Mouse (Mus musculus): ENCODE data around the gene Tcf7l2.

Tcf7l2 gene

DNA sequence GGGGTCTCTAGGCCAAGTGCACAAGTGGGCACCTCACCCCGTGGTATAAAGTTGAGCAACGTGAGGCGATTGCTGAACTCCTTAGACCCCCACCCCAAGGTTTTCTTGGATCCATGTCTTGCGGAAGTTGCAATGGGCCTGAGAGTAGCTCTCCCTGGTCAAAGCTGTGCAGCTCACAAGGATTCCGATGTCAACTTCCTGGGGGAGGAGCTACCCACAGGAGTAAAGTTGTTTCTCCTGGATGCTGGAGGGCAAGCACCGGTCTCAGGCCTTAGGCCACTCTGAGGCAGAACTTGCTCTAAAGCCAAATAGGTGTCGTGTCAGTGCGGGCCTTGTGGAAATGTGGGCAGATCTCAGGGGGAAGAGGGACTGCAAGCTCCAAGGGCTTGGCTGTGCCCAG lies 12.2 kb upstream of the Tcf7l2 start:
- DNase-seq (ENCODE audit: low spot score in 2 of 2), result no peak

DNA sequence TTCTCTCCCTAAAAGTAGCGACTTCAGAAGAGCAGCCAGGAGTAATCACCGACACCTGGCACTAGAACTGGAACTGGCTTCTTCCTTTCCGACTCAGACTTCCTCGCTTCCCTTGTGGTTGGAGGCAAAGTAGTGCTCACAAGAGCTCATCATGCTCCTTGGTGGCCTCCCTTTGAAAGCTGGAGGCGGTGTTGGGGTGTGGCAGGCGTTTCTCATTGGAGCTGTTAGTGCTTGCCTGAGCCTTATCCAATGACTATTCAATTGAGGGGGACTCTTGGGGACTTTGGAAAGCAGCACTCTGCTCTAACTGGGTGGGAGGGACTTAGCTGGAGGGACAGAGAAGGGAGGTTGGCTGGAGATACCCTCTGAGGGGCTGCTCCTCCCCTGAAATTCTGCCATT lies 9.1 kb upstream of the Tcf7l2 start:
- no peak for DNase-seq (ENCODE audit: low spot score in 2 of 2)

DNA sequence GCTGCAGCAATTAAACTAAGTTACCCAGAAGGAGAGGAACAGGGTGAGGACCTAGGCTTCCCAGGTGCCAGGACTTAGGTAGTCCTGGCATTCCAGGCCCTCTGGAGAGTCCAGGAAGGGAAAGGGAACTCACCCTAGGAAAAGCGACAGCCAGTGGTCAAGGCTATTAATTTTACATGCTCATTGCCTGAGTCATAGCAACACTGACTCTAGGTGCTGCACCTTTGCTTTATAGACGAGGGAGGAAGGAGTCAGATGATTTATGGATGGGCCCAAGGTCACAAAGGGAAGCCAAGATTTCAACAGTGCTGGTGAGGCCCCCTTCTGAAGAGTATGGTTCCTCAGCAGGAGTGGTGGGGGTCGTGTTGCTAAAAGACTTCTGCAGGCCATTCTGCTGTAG lies 8.6 kb upstream of the Tcf7l2 start:
- no peak for DNase-seq (ENCODE audit: low spot score in 2 of 2)

DNA sequence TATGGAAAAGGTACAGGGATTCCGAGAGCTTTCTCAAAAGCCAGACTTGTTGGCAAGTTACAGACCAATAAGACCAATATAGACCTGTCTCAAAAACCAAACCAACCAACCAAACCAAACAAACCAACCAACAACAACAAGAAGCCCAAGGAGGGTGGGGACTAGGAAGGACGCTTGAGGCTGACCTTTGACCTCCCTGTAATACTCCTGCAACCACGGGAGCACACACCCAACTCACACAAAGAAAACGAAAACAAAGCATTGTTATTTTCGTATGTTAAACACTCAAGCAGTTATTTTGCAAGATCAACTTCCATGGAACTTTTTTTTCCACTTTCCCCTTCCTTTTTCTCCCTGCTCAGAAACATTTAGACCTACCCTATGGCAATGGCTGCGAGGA lies 5.6 kb upstream of the Tcf7l2 start:
- DNase-seq (ENCODE audit: low spot score in 2 of 2), result no peak

DNA sequence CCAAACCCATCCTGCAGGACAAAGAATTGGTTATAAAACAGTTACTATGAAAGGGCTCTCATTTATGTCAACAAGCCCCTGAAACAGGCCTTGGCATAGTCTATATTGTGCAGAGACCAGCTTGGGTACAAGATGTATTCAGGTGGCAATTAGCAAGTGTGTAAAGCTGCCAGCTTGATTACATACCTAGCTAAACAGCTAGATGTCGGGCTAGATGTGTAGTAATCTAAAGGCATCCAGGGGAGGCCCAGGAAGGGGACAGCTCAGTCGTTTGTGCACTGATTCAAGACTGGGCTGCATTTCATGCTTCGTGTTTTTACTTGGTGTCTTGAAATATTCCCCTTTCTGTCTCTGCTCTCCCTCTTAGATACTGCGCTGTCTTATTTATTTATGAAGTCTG lies 1.9 kb upstream of the Tcf7l2 start:
- no peak for DNase-seq (ENCODE audit: low spot score in 2 of 2)

DNA sequence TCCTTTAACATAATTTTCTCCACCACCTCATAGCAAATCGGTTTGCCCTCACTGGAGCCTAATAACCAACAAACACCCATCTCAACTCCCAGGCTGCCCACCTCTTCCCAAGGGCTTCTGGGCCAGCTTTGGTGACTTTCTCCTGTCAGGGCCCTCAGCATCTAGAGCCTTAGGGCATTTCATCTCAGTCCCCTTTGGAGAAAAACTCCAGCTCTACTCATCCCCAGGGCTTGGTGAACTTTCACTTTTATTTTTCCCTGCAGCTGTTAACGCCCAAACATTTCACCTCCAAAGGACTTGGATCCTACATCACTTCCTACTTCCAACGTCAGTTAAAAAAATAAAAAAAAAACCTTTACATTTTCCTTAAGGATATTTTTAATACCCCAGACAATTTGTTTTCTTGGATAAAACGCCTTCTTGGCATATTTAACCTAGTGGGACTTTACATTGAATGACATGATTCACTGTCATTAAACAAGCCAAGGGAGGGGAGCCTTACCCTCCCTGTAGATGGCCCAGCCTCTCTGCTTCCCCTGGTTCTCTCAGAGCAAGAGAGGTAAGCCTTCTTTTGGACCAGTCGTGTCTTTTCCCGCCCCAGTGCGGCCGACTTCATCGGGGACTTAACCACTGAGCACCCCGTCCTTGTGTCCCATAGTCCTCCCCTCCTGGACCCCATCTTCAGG lies 724 bp upstream of the Tcf7l2 start:
- no peak for DNase-seq (ENCODE audit: low spot score in 2 of 2)

DNA sequence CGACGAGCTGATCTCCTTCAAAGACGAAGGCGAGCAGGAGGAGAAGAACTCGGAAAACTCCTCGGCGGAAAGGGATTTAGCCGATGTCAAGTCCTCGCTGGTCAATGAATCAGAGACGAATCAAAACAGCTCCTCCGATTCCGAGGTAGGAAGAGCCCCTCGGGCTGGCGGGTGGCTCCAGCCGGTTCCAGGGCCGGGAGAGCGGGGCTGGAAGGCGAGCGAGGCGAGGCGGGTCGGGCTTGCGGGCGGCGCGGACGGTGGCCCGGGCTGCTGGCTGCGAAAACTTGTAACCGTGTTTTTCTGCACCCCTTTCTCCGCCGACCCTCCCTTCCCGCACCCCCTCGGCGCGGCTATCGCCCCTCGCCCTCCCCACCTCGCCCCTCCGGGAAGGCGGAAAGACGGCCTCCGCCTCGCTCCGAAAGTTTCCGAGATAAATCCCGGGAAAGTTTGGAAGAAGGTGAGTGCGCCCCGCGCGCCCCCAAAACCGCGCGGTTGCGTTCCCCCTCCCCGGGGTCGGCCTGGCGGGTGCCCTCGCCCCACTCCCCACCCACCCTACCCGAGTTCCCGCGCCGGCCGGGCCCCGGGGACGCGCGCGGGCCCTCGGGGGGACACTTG lies 873 bp downstream of the Tcf7l2 start:
- no peak for DNase-seq (ENCODE audit: low spot score in 2 of 2)

DNA sequence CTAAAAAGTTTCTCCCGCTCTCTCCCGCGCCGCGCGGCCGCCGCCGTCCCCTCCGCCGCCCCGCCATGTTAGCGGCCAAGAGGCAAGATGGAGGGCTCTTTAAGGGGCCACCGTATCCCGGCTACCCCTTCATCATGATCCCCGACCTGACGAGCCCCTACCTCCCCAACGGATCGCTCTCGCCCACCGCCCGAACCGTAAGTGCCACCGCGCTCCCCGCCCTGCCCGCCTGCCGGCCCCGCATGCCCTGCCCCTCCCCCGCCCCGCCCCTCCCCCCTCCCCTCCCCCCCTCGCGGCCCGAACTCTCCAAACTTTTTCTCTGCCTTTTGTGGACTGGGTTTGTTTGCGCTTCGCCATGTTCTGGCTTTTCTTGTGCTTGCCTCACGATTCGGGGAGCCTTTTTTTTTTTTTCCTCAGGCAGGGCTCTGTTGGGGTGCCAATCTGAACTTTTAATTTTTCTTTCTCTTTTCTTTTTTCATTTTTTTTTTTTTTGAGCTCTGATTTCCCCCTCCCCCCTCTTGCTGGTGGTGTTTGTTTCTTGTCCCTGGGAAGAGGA lies 1.5 kb downstream of the Tcf7l2 start:
- peak in 1 of 2 experiments; percentile 16 for DNase-seq (ENCODE audit: low spot score in 2 of 2)

DNA sequence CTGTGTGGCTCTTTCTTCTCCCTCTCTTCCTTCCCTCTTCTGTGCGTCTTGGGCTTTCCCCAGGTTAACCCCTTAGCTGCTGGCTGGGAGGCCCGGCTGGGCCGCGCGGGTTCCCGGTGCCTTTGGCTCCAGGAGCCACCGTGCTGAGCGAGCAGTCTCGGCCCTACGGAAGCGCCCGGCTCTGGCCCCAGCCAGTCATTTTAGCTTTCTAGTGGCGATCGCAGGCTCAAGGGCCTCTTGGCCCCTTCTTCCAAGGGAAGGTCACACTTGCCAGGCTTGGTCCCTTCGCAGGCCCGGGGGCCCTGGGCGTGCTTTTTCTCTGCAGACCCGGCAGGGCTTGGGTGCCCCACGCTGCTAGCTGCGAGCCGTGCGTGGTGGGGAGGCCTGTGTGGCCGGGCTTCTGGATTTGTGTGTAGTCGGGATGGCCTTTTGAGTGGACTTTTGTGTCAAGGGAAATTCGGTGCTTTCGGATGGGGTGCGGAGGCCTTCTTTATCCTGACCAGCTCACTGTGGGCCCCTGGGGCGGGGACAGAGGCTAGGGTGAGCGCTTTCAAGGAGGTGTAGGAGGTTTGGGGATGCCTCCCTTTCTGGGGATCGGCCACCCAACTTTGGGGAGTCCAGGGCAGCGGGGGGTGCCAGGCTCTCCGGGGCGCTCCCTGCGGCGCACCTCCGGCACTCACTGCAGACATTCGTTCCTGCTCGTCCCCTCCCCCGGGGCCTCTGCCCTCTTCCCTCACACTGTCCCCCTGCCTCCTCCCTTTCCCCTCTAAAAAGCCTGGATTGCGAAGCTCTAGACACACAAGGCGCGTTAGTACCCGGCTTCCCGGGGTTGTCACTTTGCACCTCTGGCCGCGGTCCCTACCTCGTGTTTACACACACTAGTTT lies 2.2 kb downstream of the Tcf7l2 start:
- peak in 1 of 2 experiments; percentile 8 for DNase-seq (ENCODE audit: low spot score in 2 of 2)

DNA sequence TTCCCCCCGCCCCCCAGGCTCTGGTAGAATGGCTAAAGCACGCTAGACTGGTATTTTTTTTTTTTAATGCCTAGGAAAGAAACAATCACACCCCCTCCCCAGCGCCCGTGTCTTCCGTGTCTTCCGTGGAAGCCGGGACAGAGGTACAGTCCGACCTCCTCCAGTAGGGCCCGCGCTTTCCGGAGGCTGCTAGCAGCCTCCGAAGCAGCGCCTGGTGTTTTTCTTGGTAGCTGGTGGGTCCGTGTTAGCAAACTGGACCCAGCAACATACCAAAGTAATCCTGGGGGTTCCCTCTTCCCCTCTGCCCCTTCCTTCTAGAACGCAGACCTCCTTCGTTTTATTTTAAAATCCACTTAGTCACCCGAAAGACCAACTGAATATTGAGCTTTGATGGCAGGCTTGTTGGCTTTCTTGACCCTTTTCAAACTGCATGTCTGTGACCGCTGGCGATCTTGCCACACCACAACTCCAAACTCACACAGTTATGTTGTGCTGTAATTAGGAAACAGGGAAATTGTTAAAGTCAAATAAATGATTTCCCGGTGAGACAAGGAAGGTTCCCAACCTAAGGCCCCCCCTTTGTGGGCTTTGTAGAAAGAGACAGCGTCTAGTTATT lies 3.1 kb downstream of the Tcf7l2 start:
- DNase-seq (ENCODE audit: low spot score in 2 of 2), result no peak

DNA sequence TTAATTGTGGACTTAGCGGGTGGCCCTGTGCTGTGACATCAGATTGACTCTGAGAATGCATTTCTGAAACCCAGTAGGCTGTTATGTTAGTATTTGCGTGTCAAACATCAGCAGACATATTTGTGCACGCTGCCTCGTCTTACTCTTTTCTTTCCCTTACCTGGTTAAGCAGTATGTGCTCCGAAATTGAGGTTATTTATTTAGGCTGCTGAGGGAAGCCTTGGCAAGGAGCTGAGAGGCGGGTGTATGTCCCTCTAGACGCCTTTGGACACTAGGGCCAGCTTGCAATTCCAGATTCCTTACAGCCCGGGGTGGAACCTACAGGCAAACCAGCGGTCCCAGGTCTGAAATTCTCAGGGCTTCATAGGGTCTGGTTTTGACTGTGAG lies 3.6 kb downstream of the Tcf7l2 start:
- DNase-seq (ENCODE audit: low spot score in 2 of 2), result no peak

DNA sequence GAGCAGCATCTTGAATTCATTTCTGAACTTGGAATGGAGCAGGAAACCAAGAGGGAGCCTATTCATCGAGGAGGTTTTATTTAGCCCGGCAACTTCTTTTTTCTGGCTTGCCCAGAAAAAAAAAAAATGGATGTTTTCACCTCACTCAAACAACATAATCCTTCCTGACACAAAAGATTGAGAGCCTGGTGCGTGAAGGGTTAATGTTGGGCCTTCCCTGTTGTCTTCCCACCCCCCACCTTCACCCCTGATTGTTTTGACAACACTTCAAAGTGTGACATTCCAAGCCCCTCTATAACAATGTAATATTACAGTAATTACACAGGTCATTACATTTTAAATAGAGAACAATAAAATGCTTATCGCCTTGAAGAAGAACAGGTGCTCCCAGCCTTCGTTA lies 4.6 kb downstream of the Tcf7l2 start:
- no peak for DNase-seq (ENCODE audit: low spot score in 2 of 2)

DNA sequence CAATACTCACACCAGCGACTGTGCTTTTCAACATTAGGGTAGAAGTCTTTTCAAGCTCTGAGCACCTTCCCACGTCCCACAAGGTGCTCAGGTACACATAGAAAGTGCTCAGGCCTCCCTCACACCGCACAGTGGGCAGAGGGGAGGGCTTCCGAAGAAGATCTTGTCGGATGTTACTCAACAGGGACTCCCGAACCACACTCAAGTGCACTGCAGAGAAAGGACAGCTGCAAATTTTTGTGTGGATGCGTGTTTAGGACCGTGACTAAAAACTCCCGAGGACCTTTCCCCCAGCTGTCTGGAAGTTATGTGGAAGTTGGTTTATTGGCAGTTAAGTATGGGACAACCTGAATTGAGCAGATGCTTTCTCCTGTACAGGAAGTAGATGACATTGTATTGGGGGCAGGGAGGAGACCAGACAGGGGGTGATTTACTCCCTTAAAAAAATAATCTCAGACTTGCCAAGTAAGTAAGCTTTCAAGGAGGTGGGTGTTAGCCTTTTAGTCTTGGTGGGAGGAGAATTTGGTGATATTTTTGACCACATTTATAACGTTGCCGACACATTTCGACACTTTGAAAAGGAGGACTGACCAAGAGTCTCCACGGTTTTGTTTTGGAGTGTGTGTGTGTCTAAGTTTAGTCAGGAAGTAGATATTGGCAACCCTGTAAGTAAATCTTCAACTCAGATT lies 5.8 kb downstream of the Tcf7l2 start:
- DNase-seq (ENCODE audit: low spot score in 2 of 2), result no peak

DNA sequence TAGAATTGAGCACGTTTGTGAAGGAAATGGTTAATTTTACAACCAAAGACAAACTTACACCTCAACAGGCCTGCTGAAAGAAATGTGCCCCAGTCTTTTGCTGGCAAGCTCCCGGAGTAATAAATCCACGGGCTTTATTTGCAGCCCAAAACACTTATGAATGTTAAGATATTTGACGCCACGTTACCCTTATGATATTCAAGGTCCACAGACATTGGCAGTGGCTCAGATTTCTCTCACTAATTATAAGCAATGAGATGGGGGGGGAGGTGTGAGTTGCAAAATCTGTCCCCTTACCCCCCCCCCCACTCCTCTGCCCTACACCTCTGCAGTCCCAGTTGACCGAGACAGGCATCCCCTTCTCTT lies 6.3 kb downstream of the Tcf7l2 start:
- DNase-seq (ENCODE audit: low spot score in 2 of 2), result no peak

DNA sequence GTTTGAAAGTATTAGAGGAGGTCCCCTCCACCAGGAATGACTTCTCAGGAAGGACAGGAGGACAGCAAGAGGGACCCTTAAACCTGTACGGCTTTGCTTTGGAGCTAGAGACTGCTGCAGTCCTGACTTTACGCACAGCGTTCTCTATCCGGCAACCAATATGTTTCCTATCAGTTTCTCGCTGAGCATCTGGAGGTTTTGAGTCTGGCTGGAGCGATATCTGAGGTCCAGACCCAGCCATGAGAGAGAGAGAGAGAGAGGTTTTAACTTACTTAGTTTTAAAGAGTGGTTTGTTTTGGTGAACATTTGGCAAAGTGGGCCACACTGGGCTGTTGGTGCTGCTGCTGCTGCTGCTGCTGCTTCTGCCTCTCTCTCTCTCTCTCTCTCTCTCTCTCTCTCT lies 7.2 kb downstream of the Tcf7l2 start:
- no peak for DNase-seq (ENCODE audit: low spot score in 2 of 2)

DNA sequence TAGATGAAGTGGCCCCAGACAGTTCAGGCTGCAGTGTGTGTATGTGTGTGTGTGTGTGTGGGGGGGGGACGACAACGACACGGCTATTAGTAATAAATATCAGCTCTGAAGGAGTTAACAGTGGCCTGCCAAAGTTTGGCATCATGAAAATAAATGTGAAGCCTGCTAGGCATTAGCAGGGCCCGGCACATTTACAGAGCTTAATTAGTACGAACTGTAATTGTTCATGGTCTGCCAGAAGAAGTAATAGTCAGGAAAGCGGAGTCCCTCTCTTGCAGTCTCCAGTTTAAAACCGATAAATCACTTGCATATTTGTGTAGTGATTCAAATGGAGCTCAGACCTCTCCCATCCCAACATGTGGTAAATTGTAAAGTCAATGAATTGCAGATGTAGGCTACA lies 7.9 kb downstream of the Tcf7l2 start:
- no peak for DNase-seq (ENCODE audit: low spot score in 2 of 2)

DNA sequence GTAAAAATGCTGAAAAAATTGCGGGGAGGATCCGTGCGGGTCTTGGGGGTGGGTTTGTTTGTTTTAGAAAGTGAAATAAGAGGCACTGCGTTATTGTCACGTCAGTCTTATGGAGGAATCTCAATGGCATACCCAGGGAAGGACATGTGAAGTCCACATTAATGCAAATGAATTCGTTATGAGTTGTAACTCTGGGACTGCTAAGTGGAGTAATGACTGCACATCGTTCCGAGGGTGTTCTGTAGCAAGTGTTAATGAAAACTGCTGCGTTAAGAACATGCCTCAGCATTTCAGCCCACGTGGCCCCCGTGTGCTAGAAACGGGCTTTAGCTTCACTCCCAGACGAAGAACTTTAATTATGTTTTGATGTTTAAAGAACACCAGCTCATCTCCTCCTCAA lies 8.4 kb downstream of the Tcf7l2 start:
- no peak for DNase-seq (ENCODE audit: low spot score in 2 of 2)

DNA sequence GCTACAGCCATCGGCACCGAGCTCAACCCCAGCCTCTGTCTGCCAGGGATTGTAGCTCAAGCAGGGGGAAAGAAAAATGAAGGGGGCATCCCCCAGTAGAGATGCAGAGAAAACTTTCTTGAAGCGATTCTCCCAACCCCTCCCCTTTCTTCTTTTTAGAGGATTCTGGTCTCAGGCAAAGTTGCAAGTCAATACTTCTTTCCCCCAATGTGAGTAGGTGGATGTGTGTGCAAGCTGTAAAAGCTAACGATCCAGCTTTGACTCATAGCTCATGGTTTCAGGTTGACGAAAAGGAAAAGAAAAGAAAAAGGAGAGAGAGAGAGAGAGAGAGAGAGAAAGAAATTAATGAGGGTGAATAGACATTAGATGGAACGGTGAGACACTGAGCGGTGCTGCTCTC lies 8.8 kb downstream of the Tcf7l2 start:
- DNase-seq (ENCODE audit: low spot score in 2 of 2), result no peak

DNA sequence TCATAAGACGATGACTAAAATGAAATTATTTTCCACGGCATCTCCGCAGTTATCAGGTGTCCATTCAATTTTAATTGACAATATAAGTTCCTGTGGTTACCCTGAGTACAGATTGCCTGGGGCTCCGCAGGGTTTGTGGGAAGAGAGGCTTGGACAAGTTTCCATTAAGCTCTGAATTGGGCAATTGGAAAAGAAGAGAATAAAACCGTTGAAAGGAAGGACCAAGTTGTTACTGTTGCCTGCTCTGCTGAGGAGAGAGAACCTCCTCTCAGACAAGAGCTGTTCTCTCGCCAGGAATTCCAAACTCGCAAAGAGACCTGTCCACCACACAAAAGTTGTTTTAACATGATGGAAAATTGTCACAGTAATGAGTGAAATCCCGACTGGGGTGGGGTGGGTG lies 11.2 kb downstream of the Tcf7l2 start:
- no peak for DNase-seq (ENCODE audit: low spot score in 2 of 2)

DNA sequence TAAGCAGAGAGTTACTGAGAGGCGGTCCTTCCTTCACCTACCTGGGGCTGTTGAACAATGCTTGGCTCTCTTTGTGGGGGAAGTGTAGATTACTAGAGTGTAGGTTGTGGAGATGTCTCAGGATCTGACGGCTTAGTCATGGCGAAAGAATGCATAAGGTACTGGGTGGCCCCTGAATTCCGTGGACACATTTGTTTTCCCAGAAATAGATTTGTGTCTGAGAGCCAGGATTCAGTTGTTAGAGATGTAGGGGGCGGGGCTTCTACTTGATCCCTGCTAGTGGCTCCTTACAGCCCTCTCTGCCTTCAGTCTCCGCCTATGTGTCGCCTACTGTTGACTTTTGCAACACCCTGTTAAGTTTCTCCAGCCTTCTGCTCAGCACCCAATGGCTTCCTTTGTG lies 12.7 kb downstream of the Tcf7l2 start:
- DNase-seq (ENCODE audit: low spot score in 2 of 2), result no peak

DNA sequence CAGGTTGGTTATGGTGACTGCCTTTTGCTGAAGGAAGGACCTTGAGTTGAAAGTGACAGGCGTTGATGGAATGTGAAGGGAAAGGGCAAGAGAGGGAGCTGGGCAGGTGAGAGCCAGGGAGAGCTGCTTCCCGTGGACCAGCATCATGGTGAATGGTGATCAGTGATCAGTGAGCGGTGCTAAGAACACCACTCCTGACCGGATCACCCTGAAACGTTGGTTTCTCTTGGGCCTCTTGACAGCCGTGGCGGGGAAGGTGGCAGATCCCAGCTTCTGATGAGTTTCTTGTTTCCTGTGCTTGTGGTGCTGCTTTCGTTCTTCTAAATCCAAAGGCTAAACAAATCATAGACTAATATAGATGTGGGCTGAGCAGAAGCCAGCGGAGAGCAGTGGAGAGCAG lies 13.8 kb downstream of the Tcf7l2 start:
- no peak for DNase-seq (ENCODE audit: low spot score in 2 of 2)

DNA sequence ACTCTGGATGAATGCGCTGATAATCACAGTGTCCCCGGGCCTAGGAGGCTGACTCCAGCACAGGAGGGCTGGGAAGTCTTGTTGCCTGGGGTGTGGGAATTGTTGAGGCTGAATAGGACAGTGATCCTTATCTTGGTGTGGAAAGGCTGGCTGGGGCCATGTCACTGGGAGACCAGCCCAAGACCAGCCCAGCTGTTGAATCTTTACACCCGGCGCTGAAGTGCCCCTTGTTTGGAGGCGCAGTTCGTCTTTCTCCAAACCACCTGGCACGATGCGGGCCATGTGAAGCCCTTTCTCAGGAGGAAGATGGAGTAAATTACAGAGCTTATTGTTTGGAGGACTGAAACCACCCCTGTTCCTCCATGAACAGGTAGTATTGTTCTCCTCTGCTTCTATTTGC lies 15.1 kb downstream of the Tcf7l2 start:
- no peak for DNase-seq (ENCODE audit: low spot score in 2 of 2)
